Mouse (Mus musculus) urinary bladder, postnatal 14 days (tissue): Measurements from ENCODE around the gene Hpse.
A peak's percentile ranks its signal among the peaks of the same experiment; 100 is the strongest.

ENCODE experiments used
- DNase-seq: peaks from one replicate; pipeline ENCODE4 v3.0.0; 2021; ENCODE audit warnings: low spot score

The Hpse gene

DNA sequence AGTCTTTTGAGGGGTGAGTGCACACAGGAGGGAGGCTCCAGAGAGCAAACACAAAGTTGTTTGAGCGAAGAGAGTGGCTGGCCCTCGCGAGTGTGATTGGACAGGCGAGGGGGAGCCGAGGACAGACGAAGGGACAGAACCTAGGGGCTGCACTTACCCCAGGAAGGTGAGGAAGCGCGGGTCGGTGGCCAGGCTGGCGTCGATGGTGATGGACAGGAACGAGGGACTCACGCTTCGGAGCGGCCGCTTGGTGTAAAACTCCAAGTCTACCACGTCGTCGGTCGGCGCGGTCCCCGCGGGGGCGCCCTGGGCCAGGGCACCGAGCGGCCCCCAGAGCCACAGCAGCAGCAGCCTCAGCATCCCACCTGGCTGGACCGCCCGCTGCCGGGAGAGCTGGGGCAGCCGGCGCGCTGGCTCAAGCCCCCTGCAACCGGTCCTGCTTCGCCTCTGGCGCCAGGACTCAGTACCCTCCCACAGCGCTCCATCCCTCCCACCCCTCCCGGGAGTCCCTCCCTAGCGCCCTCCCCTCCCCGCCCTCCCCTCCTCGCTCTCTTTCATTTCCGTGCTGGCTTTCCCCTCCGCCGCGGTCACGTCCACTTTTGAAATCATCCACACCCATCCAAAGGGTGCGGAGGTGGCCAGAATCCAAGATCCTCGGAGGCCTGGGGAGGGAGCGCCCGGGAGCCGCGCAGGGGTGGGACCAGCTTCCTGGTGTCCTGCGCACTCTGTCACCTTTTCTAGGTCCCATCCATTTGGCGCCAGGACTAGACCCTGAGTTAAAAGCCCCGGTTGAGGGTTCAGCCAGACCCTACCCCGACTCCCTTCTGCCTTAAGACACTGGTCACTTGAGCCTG lies at the start of gene Hpse:
Gene Hpse (minus strand): TSS at position 482 of the 854 bp plus-strand sequence.
- DNase-seq = peak; percentile 69

- DNase-seq = no peak
Observed at GRCm38 (mm10) chr5:100766026-100766425, 46.5 kb upstream of the Hpse start.

GRCm38 (mm10) chr5:100761736-100762135 lies 42.2 kb upstream of the Hpse start:
- no peak for DNase-seq

GRCm38 (mm10) chr5:100760049-100760663 lies 40.6 kb upstream of the Hpse start:
- no peak for DNase-seq

- DNase-seq = no peak
Observed at GRCm38 (mm10) chr5:100758121-100758520, 38.6 kb upstream of the Hpse start.

DNA sequence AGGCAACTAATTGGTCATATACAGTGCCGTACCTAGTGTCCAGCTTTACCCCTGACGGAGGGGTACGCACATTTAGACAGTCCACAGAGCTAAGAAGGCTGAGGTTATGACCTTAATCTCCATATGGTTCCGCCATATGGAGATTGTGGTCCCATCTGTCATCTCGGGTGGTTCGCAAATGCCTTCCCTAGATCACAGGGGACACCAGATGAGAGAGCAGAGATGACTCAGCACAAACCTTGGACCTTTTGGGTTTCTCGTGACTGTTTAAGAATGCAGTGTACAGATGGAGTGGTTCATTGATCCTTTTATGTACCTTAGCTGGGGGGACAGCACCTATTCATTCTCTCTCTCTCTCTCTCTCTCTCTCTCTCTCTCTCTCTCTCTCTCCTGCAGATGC lies 33.9 kb upstream of the Hpse start:
- DNase-seq = no peak

DNA sequence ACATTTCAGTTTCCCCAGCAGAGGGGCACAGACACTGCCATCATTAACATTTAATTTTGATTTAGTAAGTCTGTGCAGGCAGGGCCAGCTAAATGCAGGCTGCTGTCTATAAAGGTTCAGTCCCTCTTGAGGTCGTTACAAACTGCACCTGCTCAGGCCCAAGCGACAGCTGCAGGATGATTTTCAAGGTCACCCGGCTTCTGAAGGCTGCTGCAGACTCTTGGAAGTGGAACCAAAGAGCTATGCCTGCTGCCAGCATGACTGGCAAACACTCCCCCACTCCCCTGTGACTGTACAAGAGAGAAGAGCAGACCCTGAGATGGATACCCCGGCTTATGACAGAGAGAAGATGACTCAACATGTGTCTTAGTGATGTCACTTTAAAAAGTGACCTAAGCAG lies 32.1 kb upstream of the Hpse start:
- no peak for DNase-seq

DNA sequence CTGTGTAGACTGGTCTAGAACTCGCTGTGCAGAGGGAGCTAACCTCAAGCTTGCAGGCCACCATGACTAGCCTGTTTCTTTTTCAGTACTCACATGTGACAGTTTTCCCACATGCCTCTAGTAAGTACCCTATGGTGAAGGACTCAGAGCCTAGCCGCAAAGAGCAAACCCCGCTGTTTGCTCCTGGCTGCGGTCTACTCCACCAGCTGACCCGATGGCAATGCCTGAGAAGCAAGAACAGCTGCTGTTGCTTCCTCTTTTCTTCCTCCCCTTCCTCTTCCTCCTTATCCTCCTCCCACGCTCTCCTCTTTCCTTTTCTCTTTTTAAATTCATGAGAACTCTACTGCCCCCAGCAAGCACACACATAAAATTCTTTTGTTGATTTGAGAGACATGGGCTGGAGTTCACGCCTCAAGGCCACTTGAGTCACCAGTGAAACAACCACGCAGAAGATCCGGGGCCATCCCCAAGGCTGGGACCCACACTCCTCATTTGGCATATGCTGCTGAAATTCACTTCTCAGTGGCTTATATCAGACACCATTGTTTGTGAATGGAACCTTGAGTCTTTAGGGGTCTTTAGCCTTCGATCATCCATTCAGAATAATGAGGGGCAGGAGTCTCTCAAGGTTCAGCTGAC lies 31.2 kb upstream of the Hpse start:
- no peak for DNase-seq

DNA sequence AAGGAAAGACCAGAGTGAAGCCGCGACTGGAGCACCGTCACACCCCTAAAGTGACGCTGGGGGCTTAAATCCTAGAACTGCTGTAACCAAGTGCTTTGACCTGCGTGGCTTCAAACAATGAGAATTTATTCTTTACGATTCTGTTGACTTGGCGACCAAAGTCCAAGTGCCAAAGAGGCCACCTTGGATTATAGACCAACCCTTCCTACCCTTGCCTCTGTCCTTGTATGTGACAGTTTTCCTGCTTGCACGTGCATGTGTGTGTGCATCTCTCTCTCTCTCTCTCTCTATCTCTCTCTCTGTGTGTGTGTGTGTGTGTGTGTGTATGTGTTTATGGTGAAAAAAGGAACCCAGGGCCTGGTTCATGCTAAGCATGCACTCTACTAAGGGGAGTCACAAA lies 19.3 kb upstream of the Hpse start:
- no peak for DNase-seq

GRCm38 (mm10) chr5:100736919-100737318 lies 17.4 kb upstream of the Hpse start:
- DNase-seq = no peak

- no peak for DNase-seq
Observed at GRCm38 (mm10) chr5:100734535-100734934, 15.0 kb upstream of the Hpse start.

GRCm38 (mm10) chr5:100728757-100729156 lies 9.2 kb upstream of the Hpse start:
- no peak for DNase-seq

GRCm38 (mm10) chr5:100726001-100726400 lies 6.5 kb upstream of the Hpse start:
- DNase-seq = no peak

DNA sequence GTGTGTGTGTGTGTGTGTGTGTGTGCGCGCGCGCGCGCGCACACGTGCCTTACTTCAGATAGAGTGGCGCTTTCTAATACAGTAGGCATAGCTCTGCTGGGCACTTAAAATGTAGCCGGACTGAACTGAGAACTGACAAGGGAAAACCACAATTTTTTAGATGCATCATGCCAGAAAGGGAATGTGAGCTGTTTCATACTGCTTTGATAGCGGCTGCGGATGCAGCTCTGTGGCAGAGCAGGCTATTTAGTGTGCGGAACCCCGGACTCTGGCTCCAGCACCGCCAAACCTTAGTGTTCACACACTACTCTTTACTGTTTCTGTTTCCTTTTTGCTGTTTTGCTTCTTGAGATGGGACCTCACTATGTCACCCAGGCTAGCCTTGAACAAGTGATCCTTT lies 2.8 kb downstream of the Hpse start:
- no peak for DNase-seq

GRCm38 (mm10) chr5:100711219-100711618 lies 8.3 kb downstream of the Hpse start:
- no peak for DNase-seq

DNA sequence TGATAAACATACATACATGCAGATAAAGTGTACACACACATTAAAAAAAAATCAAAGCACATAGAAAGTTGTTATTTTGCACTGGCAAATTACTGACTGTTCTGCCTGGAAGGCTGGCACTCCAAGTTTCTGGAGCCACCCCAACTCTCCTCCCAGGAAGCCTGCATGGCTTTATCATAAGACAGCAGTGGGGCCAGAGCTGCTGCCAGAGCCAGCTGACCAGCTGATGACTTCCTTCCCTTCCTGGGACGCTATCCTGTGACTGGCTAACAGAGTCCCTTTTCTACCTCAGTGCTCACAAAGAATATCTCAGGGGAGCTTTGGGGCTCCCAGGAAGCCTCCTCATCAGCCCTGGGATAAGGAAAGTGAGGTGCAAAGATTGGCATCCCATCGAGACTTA lies 9.5 kb downstream of the Hpse start:
- DNase-seq = no peak

GRCm38 (mm10) chr5:100709035-100709434 lies 10.5 kb downstream of the Hpse start:
- DNase-seq = no peak

DNA sequence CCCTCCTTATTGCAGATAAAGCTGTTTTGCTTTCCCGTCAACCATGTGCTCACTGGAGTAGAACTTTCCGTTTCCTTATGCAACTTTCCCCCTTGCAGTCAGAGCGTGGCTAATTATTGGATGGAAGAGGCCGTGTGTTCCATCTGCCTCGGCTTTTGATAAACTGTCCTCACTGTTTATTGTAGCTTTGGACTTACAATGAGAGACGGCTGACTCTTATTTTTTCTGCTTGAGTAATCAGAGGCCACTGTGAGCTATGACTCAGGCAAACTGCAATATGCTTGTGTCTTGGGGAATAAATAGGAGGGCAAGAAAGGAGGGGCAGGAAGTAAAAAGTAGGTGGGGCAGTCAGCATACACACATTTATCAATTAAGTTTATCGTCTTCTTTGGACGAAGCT lies 12.8 kb downstream of the Hpse start:
- DNase-seq = no peak

GRCm38 (mm10) chr5:100704272-100704671 lies 15.2 kb downstream of the Hpse start:
- DNase-seq = no peak

DNA sequence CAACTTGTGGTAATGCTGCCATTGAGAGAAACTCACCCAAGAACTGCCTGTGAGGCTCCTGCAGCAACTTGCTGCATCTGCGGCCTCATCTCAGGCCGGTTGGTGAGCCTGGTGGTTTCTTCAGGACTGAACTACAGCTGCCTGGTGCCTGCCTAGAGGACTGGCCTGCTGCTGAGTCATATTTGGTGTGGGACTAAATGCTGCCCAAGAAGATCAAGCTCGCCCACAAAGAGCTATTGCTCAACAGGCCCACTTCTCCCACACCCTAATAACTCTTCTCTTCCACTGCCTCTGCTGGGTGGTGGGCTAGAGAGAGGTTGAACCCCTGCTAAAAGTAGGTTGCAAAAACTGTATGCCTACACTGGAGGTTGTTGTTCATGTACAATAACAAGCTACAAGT lies 17.2 kb downstream of the Hpse start:
- no peak for DNase-seq

DNA sequence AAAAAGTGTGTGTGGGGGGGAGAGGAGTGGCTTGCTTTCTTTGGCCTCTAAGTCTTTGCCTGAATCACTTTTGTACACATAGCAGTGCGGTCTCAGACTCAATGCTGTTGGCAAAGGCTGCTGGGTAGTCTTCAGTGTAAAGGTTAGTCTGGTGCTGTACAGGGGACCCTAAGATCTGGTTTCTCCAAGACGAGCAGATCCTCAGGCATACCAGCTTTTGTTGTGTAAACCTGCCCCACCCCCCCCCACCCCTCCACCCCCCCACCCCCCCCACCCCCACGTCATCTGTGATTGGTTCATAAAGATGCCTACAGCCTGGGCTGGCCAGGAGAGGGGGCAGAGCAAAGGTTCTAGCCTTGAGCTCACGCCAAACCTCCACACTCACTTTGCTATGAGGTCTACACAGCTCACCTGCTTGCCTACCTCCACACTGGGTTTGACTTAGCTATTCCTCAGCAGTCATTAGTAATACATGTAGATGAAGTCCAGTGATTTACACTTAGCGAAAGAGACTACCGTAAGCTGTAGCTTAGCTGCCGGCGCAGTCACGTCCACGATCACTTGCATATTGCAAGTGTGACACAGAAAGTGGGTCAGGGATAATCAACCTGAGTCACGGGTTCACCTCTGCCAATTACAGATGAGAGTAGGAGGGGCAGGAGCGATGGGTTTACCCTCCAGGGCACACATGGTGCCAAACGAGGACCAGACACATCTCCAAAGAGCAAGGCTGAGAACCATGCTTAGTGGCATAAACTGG lies 18.5 kb downstream of the Hpse start:
- DNase-seq = no peak

DNA sequence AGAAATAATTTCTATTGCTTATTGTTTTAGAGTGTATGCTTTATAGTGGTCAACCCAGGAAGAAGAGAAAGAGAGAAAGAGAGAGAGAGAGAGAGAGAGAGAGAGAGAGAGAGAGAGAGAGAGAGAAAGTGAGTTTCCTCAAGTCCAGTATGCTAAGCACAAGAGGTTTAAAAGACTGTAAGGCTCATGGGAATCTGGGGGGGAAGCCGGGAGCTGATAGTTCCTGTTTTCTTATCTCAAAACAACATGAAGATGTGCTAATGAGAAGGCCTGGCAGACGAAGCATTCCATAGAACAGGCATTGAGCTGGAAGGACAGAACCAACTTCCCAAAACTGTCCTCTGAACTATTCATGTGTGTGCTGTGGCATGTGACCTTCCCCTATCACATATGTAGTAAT lies 21.6 kb downstream of the Hpse start:
- no peak for DNase-seq
